Mouse (Mus musculus): ENCODE measurements around the gene Dhtkd1.

The Dhtkd1 gene

DNA sequence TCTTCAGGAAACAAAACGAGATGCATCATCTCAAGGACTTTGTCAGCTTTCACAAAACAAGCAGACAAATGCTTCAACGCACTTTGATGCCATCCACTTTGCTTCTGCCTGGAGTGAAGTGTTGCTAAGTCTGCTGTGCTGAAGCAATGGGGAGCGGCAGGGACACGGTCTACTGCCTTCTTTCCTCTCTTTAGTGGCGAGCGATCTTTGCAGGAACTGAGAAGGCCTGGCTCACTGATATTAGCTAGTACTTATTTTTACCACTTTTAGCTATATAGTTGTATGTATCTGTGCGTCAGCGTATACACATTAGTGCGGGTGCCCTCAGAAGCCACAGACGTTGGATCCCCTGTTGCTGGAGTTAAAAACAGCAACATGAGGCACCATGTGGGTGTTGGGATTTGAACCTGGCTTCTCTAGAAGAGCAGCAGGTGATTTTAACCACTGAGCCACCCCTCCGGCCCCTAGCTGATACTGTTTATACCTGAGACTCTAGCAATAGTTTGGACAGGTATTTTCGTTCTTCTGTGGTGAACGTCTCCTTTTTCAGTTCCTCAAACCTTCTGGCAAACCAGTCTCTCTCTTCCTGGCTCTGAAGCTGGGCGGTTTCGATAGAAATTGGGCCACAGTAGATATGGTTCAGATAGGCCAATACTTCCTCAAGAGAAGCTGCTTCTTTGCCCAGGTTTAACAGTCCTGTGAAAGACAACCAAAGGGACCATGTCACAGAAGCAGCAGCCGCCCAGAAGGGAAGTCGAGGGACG is 12.1 kb downstream of the Dhtkd1 start:
- no peak for DNase-seq (ENCODE audit: low spot score in 2 of 2)

GRCm38 (mm10) chr2:5929793-5930192 is 12.8 kb downstream of the Dhtkd1 start:
- DNase-seq (ENCODE audit: low spot score in 2 of 2) = no peak

- DNase-seq (ENCODE audit: low spot score in 2 of 2) = no peak
Observed at GRCm38 (mm10) chr2:5927481-5927880, 15.1 kb downstream of the Dhtkd1 start.

DNA sequence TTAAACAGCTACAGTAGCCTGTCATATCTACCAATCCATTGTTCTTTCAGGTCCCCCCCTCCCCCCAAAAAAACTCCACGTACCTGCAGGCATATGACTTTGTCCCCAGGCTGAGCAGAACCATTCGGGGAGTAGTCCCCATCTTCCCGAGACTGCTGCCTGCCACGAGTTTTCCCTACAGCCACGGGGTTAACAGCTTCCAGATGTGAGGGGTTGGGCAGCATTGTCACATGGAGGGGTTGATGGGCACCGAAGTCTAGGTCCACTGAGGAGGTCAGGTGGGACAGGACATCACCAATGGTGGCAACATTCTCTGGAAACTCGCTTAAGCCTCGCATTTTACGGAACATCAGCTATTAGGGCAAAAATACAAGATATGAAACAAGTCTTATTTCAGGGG is 18.8 kb downstream of the Dhtkd1 start:
- no peak for DNase-seq (ENCODE audit: low spot score in 2 of 2)

DNA sequence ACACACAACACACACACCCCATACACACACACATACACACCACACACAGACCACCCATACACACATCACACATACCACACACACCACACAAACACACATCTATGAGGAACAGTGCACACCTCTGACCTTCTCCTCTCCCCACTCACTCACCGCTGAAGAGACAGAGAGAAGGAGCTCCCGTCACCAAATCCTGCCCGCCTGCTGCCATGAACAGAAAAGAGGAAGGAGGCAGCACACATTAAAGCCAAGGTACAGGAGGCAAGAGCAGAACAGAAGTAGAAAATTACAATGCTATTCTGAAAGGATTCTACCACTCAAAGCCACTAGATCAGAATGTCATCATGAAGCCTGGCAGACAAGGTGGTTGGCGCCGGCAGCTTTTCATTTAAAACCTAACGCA is 19.8 kb downstream of the Dhtkd1 start:
- no peak for DNase-seq (ENCODE audit: low spot score in 2 of 2)

GRCm38 (mm10) chr2:5911282-5911965 is 31.2 kb downstream of the Dhtkd1 start:
- no peak for DNase-seq (ENCODE audit: low spot score in 2 of 2)

DNA sequence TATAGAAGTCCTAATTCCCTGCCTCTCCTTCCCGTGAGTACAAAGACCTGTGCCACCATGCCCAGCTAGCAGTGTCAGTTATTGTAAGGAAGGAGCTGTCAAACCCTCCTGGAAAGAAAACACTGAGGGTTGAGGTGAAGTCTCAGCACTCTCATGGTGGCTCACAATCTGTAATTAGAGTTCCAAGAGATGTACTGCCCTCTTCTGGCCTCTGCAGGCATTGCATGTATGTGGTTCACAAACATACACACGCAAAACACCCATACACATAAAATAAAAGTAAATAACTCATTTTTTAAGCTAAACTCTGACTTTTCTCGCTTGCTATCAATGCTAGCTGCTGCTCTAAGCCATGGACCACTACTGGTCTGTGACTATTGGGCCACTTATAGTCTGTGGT is 36.0 kb downstream of the Dhtkd1 start:
- no peak for DNase-seq (ENCODE audit: low spot score in 2 of 2)

- DNase-seq (ENCODE audit: low spot score in 2 of 2) = no peak
Observed at GRCm38 (mm10) chr2:5906092-5906491, 36.5 kb downstream of the Dhtkd1 start.

DNA sequence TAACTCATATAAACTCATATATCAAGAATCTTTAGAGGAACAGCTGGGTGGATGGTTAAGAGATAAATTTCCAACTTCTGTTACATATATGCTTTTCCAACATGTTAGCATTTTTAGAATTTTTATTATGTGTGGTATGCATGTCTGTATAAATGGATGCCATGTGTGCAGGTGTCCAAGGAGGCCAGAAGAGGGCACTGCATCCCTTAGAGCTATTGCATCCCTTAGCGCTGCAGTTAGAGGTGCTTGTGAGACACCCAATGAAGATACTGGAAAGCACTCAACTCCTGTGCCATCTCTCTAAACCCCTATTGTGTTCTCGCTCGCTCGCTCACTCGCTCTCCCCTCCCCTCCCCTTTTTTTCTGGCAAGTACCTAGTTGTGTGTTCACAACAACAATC is 42.4 kb downstream of the Dhtkd1 start:
- no peak for DNase-seq (ENCODE audit: low spot score in 2 of 2)

- DNase-seq (ENCODE audit: low spot score in 2 of 2) = peak; percentile 98 to 100
Observed at GRCm38 (mm10) chr2:5894843-5895570, 47.6 kb downstream of the Dhtkd1 start, which contains the start of gene Sec61a2. Sec61a2 (minus strand) TSS chr2:5895432.

DNA sequence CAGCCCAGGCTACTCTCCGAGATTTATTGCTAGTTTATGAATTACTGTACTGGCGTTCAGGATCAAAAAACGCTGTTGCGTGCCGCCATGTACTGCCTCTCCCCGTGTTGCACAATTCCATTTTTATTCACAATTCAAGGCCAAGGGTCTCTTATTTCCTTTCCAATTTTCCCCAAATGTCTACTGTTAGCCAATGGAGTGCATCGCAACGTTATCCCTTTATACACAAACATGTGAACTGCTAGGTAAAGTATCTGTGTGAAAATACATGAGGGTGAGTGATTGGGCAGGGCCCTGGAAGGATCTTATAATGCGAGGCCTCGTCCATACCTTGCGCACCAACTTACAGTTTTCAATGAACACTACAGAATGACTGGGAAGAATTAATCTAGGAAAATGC is 48.3 kb downstream of the Dhtkd1 start:
- no peak for DNase-seq (ENCODE audit: low spot score in 2 of 2)

DNA sequence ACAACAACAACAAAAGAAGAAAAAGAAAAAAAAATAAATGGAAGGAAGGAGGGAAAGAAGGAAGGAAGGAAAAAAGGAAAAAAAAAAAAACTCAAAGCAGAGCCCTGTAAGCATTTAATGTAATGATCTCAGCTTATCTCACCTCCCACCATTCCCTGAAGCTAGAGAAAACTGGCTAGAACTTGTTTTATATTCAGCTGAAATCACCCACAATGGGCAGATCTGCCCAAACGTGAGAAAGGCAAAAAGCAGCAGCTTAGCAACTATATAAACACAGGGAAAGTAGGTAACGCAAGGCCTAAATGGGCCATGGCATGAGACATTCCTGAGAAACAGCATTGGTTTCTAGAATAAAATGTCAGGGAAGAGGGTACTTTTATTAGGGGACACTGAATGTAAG is 53.2 kb downstream of the Dhtkd1 start:
- DNase-seq (ENCODE audit: low spot score in 2 of 2) = no peak

DNA sequence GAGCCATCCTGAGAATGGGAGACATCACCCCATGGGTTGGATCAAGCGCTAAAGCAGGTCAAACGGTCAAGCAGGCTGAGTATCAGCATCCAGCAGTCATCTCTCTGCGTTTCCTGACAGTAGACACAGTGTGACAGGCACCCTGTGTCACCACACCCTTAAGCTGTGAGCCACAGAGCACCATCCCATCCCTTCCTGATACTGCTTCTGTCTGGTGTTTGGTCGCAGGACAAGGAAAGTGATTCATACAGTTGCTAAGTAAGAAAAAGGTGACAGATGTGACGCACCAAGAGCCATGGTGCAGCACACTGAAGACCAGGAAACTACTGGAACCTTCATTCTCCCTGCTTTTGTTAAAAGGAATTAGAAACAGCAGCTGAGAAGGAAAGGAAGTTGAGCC is 53.7 kb downstream of the Dhtkd1 start:
- DNase-seq (ENCODE audit: low spot score in 2 of 2) = no peak

- no peak for DNase-seq (ENCODE audit: low spot score in 2 of 2)
Observed at GRCm38 (mm10) chr2:5877446-5877845, 65.1 kb downstream of the Dhtkd1 start.

GRCm38 (mm10) chr2:5869746-5870145 is 72.8 kb downstream of the Dhtkd1 start:
- no peak for DNase-seq (ENCODE audit: low spot score in 2 of 2)

- no peak for DNase-seq (ENCODE audit: low spot score in 2 of 2)
Observed at GRCm38 (mm10) chr2:5867681-5868080, 74.9 kb downstream of the Dhtkd1 start.

- DNase-seq (ENCODE audit: low spot score in 2 of 2) = no peak
Observed at GRCm38 (mm10) chr2:5862834-5863233, 79.8 kb downstream of the Dhtkd1 start, which contains the start of gene Gm13199. Gm13199 (minus strand) TSS chr2:5862934.

GRCm38 (mm10) chr2:5851866-5852265 is 90.7 kb downstream of the Dhtkd1 start:
- no peak for DNase-seq (ENCODE audit: low spot score in 2 of 2)

DNA sequence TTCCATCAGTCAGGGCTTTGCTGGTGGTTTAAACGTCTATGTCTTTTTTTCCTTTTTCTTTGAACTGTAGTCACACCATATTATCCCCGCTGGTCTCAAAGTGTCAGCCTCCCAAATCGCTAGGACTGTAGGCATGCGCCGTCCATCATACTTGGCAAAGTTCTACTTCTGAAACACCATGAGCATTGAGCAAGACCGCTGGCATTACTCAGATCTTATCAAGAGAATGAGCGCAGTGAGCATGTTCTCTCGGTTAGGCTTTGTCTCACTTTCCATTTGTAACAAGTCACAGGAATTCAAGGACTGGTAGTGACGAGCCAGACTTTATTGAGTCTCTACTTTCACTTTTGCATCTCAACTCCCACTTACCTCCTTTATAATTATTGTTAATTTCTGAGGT is 91.5 kb downstream of the Dhtkd1 start:
- no peak for DNase-seq (ENCODE audit: low spot score in 2 of 2)
